Comparison of ENCODE assay signal across 20 mouse cellular contexts in the genomic region with DNA sequence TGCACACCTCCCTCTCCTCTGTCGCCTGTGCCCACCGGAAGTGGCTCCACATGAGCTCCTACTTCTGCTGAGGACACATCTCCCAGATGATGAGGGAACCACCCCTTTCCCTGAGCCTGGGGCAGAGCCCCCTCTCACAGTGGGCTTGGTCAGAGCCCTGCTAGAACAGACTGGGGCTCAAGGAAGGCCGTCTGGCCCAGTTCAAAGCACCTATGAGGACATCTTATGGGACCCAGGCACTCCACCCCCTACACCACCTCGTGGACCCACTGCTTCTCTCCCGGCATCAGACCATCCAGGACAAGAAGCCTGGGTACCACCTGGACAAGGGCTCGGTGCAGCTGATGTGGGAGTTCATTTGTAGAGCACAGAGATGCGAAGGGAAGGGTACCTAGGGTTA. TPM values are rescaled to one million over a fixed set of nuclear protein-coding genes. Genes with fewer than 3 reads are reported as not detected.
DNase-seq lines count a peak whose midpoint lies in the region; ATAC-seq and TF ChIP-seq lines count a peak whose summit lies in the region.
"Had no signal": no experiment of that assay in that cellular context is flagged by ENCODE, and none has a peak within 500 bp of the region (broad histone marks: within the 10 kb centered on the region; RNA-seq: fewer than 3 reads in every experiment).

No protein-coding gene starts in this region.

- no peak for TF ChIP-seq CTCF in E14TG2a.4 (conservative IDR thresholded peaks at IDR 0.05; ENCODE audit: low read length)
- TF ChIP-seq CTCF in ES-Bruce4 (IDR thresholded peaks at IDR 0.05; ENCODE audit: low read depth, low read length), result no peak

- 85% methylated on average over 7 of the region's 7 CpGs for WGBS in heart, embryonic 11.5 days (ENCODE audit: insufficient replicate concordance)
- WGBS in limb, embryonic 13.5 days, result 80% methylated on average over 7 of the region's 7 CpGs
- WGBS in limb, embryonic 10.5 days, result 88% methylated on average over 7 of the region's 7 CpGs

- H3K9ac ChIP-seq in heart, embryonic 11.5 days (ENCODE audit: low read depth, low read length), result peak overlapping the region; percentile 34; the same call in 1 of the 2 replicates
- H3K9ac ChIP-seq in limb, embryonic 13.5 days, result 0 out of 2 replicates have a peak overlapping the region, but pooled peaks have one; percentile 27
- peak overlapping the region; percentile 23; the same call in 1 of the 2 replicates for H3K9ac ChIP-seq in ES-Bruce4 (ENCODE audit: low read depth, poor library complexity, severe bottlenecking)
- H3K9ac ChIP-seq: embryonic facial prominence, embryonic 12.5 days; embryonic facial prominence, embryonic 15.5 days; hindbrain, embryonic 12.5 days had no signal

- H3K27me3 ChIP-seq in heart, embryonic 11.5 days (ENCODE audit: control insufficient read depth, insufficient read depth, low read length), result 0 out of 2 replicates have a peak, but pooled peaks cover 2% of the 10 kb centered on the region
- H3K27me3 ChIP-seq in limb, embryonic 13.5 days, result peaks cover 3% of the 10 kb centered on the region; the same call in 1 of the 2 replicates
- H3K27me3 ChIP-seq in limb, embryonic 10.5 days (ENCODE audit: low read depth, poor library complexity, severe bottlenecking), result peaks cover 17% of the 10 kb centered on the region
- H3K27me3 ChIP-seq in E14TG2a.4 (ENCODE audit: insufficient read depth, low read length) (peaks cover 17% of the 10 kb centered on the region), ES-Bruce4 (ENCODE audit: control insufficient read depth, insufficient read depth, low read length, poor library complexity, severe bottlenecking) (no peaks in the 10 kb centered on the region)
- H3K27me3 ChIP-seq: embryonic facial prominence, embryonic 15.5 days had no signal

- TF ChIP-seq POLR2A in ES-Bruce4 (IDR thresholded peaks at IDR 0.05; ENCODE audit: insufficient read depth, low read length), result no peak

- no peak for ATAC-seq in heart, embryonic 11.5 days (replicated peaks; ENCODE audit: insufficient number of reproducible peaks, low FRiP score, low TSS enrichment)
- no peak for ATAC-seq in limb, embryonic 13.5 days (ENCODE audit: low FRiP score, low read depth)
- ATAC-seq: CD4-positive, CD25-positive, alpha-beta regulatory T cell, adult 4 months; forebrain, embryonic 16.5 days; inflammation-experienced regulatory T-cells, adult 6 months; intestine, embryonic 16.5 days had no signal

- no peaks in the 10 kb centered on the region; the same call in 1 of the 2 replicates for H3K36me3 ChIP-seq in heart, embryonic 11.5 days (ENCODE audit: control insufficient read depth, insufficient read depth, low read length)
- peaks cover 15% of the 10 kb centered on the region for H3K36me3 ChIP-seq in limb, embryonic 13.5 days
- H3K36me3 ChIP-seq in limb, embryonic 10.5 days, result peaks cover 7% of the 10 kb centered on the region
- H3K36me3 ChIP-seq in E14TG2a.4 (ENCODE audit: insufficient read depth, low read length), result no peaks in the 10 kb centered on the region
- H3K36me3 ChIP-seq in ES-Bruce4 (ENCODE audit: control insufficient read depth, insufficient read depth, low read length, poor library complexity, severe bottlenecking), result no peaks in the 10 kb centered on the region
- H3K36me3 ChIP-seq: embryonic facial prominence, embryonic 12.5 days; hindbrain, embryonic 12.5 days had no signal

- peaks cover 10% of the 10 kb centered on the region for H3K4me1 ChIP-seq in heart, embryonic 11.5 days (ENCODE audit: control insufficient read depth, insufficient read depth, low read length)
- H3K4me1 ChIP-seq in limb, embryonic 13.5 days, result peaks cover 23% of the 10 kb centered on the region
- peaks cover 26% of the 10 kb centered on the region for H3K4me1 ChIP-seq in limb, embryonic 10.5 days
- H3K4me1 ChIP-seq in E14TG2a.4 (replicated peaks; ENCODE audit: low read depth, low read length), result peaks cover 36% of the 10 kb centered on the region
- H3K4me1 ChIP-seq in ES-Bruce4 (ENCODE audit: control insufficient read depth, insufficient read depth, low read length), result no peaks in the 10 kb centered on the region

- no peak for DNase-seq in heart, adult 8-10 months (ENCODE audit: low spot score)
- DNase-seq in limb, embryonic 10.5 days (ENCODE audit: low spot score), result no peak
- DNase-seq in left cerebral cortex, postnatal 4 days, result no peak
- DNase-seq: adrenal gland, adult 2 months; cerebellum, adult 11 months; gastrocnemius, postnatal 10 days; heart, adult 18-20 months; kidney, adult 2 months had no signal

- H3K4me3 ChIP-seq in heart, embryonic 11.5 days (ENCODE audit: low read depth, low read length), result no peak overlapping the region
- no peak overlapping the region for H3K4me3 ChIP-seq in limb, embryonic 13.5 days
- no peak overlapping the region for H3K4me3 ChIP-seq in limb, embryonic 10.5 days
- H3K4me3 ChIP-seq in E14TG2a.4 (replicated peaks; ENCODE audit: low read length), result peak overlapping the region; percentile 91
- H3K4me3 ChIP-seq in ES-Bruce4 (ENCODE audit: low read depth, low read length), result peak overlapping the region; percentile 26
- H3K4me3 ChIP-seq: embryonic facial prominence, embryonic 12.5 days; embryonic facial prominence, embryonic 15.5 days; hindbrain, embryonic 12.5 days had no signal

- TF ChIP-seq EP300 in ES-Bruce4 (IDR thresholded peaks at IDR 0.05; ENCODE audit: insufficient read depth, low read depth, low read length), result no peak

- no peak overlapping the region for H3K4me2 ChIP-seq in heart, embryonic 11.5 days
- no peak overlapping the region for H3K4me2 ChIP-seq in limb, embryonic 13.5 days (replicated peaks)
- H3K4me2 ChIP-seq: embryonic facial prominence, embryonic 12.5 days; embryonic facial prominence, embryonic 15.5 days; hindbrain, embryonic 12.5 days had no signal

- H3K9me3 ChIP-seq in heart, embryonic 11.5 days (replicated peaks; ENCODE audit: control insufficient read depth, low read length), result no peaks in the 10 kb centered on the region
- no peaks in the 10 kb centered on the region for H3K9me3 ChIP-seq in limb, embryonic 13.5 days
- H3K9me3 ChIP-seq in limb, embryonic 10.5 days (replicated peaks), result no peaks in the 10 kb centered on the region
- H3K9me3 ChIP-seq in E14TG2a.4 (ENCODE audit: low read length) (no peaks in the 10 kb centered on the region), ES-Bruce4 (replicated peaks; ENCODE audit: control insufficient read depth, insufficient read depth, low read length, poor library complexity, severe bottlenecking) (no peaks in the 10 kb centered on the region)
- H3K9me3 ChIP-seq: embryonic facial prominence, embryonic 12.5 days; embryonic facial prominence, embryonic 15.5 days; hindbrain, embryonic 12.5 days had no signal

- no peak overlapping the region for H3K27ac ChIP-seq in heart, embryonic 11.5 days (ENCODE audit: low read depth, low read length)
- H3K27ac ChIP-seq in limb, embryonic 13.5 days, result no peak overlapping the region
- H3K27ac ChIP-seq in limb, embryonic 10.5 days, result no peak overlapping the region
- H3K27ac ChIP-seq in ES-Bruce4 (ENCODE audit: insufficient read depth, low read length), result no peak overlapping the region
- H3K27ac ChIP-seq: embryonic facial prominence, embryonic 12.5 days; embryonic facial prominence, embryonic 15.5 days; hindbrain, embryonic 12.5 days; hindbrain, postnatal 0 days had no signal

- intact Hi-C loops in left cerebral cortex, postnatal 4 days (cut with DNase I), result no loop called here

RNA-seq across cellular contexts. Expression of gene Hps6, which starts 2.4 kb away (rescaled TPM):
- 3.0 and 3.6 TPM in 2 replicates for polyA plus RNA-seq in heart, embryonic 11.5 days (2014; fragmentation: Nextera tagmentation; extraction: Ambion mirVana)
- 1 to 10 TPM; 5.3 to 6.7 (median 6.1) TPM for total RNA-seq in heart, adult 8-10 months (2022)
- polyA plus RNA-seq in limb, embryonic 13.5 days (2015; fragmentation: Nextera tagmentation; extraction: Ambion mirVana), result 7.3 and 8.1 TPM in 2 replicates
- 4.7 and 5.3 TPM in 2 replicates for polyA plus RNA-seq in limb, embryonic 10.5 days (2016; fragmentation: Nextera tagmentation; extraction: Ambion mirVana)
- 3.1 and 3.3 TPM in 2 replicates for polyA plus RNA-seq in ES-Bruce4 (2011; ENCODE audit: insufficient read depth, insufficient read length, low read depth, missing spikeins)
- total RNA-seq in left cerebral cortex, postnatal 4 days (2021), result 1 to 10 TPM; 4.3 to 4.5 TPM

RNA-seq across cellular contexts. Expression of gene Armh3, which starts 7.4 kb away (rescaled TPM):
- 9.6 and 11.9 TPM in 2 replicates for polyA plus RNA-seq in heart, embryonic 11.5 days (2014; fragmentation: Nextera tagmentation; extraction: Ambion mirVana)
- 10 to 100 TPM; 14.8 to 19.0 (median 16.0) TPM for total RNA-seq in heart, adult 8-10 months (2022)
- 20.5 and 22.1 TPM in 2 replicates for polyA plus RNA-seq in limb, embryonic 13.5 days (2015; fragmentation: Nextera tagmentation; extraction: Ambion mirVana)
- 18.0 and 20.1 TPM in 2 replicates for polyA plus RNA-seq in limb, embryonic 10.5 days (2016; fragmentation: Nextera tagmentation; extraction: Ambion mirVana)
- 17.1 and 18.6 TPM in 2 replicates for polyA plus RNA-seq in ES-Bruce4 (2011; ENCODE audit: insufficient read depth, insufficient read length, low read depth, missing spikeins)
- total RNA-seq in left cerebral cortex, postnatal 4 days (2021), result 10 to 100 TPM; 25.6 to 27.1 TPM

RNA-seq across cellular contexts. Expression of gene Pprc1, which starts 39.0 kb away (rescaled TPM):
- polyA plus RNA-seq in heart, embryonic 11.5 days (2014; fragmentation: Nextera tagmentation; extraction: Ambion mirVana), result 36.8 and 46.7 TPM in 2 replicates
- total RNA-seq in heart, adult 8-10 months (2022), result 10 to 100 TPM; 12.3 to 17.0 (median 13.8) TPM
- 37.8 and 42.6 TPM in 2 replicates for polyA plus RNA-seq in limb, embryonic 13.5 days (2015; fragmentation: Nextera tagmentation; extraction: Ambion mirVana)
- polyA plus RNA-seq in limb, embryonic 10.5 days (2016; fragmentation: Nextera tagmentation; extraction: Ambion mirVana), result 63.0 and 73.3 TPM in 2 replicates
- 114 and 141 TPM in 2 replicates for polyA plus RNA-seq in ES-Bruce4 (2011; ENCODE audit: insufficient read depth, insufficient read length, low read depth, missing spikeins)
- total RNA-seq in left cerebral cortex, postnatal 4 days (2021), result 10 to 100 TPM; 42.9 to 46.7 TPM

RNA-seq across cellular contexts. Expression of gene Ldb1, which starts 39.3 kb away (rescaled TPM):
- polyA plus RNA-seq in heart, embryonic 11.5 days (2014; fragmentation: Nextera tagmentation; extraction: Ambion mirVana), result 53.6 and 59.7 TPM in 2 replicates
- 10 to 100 TPM; 37.1 to 51.0 (median 42.0) TPM for total RNA-seq in heart, adult 8-10 months (2022)
- 114 and 123 TPM in 2 replicates for polyA plus RNA-seq in limb, embryonic 13.5 days (2015; fragmentation: Nextera tagmentation; extraction: Ambion mirVana)
- polyA plus RNA-seq in limb, embryonic 10.5 days (2016; fragmentation: Nextera tagmentation; extraction: Ambion mirVana), result 96.4 and 104 TPM in 2 replicates
- 146 and 155 TPM in 2 replicates for polyA plus RNA-seq in ES-Bruce4 (2011; ENCODE audit: insufficient read depth, insufficient read length, low read depth, missing spikeins)
- total RNA-seq in left cerebral cortex, postnatal 4 days (2021), result 100 to 1,000 TPM; 151 to 153 TPM

Comparison
In these comparisons a context has a peak if more than half of its experiments do, and no peak if none do; other contexts are left out.
1. H3K4me3 ChIP-seq: peak in E14TG2a.4 (single experiment) and ES-Bruce4 (single experiment); none in heart, embryonic 11.5 days (single experiment), limb, embryonic 13.5 days (single experiment) and limb, embryonic 10.5 days (single experiment).
2. Peak in every context shown above with its lines, with median percentiles within 50 percentile points of each other: H3K9ac ChIP-seq.